Mouse (Mus musculus): ENCODE data around the gene Gm3233.
"Not testable (repeated sequence)": the region's sequence is repeated elsewhere in the genome, so short reads cannot be mapped to it uniquely, and the experiment has no call there.

Gene Gm3233

DNA sequence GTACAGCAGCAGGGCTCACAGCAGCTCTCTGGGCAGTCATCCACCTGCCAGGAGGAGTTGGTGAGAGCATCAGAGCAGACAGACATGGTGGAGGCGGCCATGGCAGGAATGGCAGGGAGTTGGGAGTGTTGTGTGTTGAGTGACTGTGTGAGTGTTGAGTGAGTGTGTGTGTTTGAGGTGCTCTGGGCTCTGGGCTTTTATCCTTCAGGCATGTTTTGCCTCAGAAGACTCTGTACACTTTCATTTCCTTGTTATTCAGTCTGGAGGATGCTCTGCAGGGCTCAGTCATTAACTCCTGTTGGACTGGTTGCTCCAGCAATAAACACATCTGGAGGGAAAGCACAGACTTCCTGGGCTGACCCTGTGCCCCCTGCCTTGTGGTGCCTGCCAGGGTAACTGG, at the start of gene Gm3233:
Gene Gm3233 (minus strand): TSS at position 101 of the 400 bp plus-strand sequence.
- not testable (repeated sequence) for DNase-seq

DNA sequence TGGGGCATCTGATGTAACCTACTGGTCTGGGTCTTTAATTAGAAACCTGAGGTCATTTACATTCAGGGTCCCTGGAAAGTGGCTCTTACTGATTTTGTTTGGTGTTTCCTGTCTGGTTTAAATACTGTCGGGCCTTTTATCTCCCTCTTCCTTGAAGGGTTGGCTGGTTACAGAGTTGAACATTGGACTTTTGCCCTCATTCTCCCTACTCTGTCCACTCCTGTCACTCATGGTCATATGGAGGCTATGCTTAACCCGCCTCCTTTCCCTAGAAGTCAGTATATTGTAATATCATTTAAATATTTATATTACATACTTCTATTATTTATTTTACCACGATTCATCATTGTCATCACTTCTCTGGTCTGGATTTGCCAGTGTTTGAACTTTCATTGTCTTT, 44.6 kb upstream of the Gm3233 start:
- no peak for DNase-seq

DNA sequence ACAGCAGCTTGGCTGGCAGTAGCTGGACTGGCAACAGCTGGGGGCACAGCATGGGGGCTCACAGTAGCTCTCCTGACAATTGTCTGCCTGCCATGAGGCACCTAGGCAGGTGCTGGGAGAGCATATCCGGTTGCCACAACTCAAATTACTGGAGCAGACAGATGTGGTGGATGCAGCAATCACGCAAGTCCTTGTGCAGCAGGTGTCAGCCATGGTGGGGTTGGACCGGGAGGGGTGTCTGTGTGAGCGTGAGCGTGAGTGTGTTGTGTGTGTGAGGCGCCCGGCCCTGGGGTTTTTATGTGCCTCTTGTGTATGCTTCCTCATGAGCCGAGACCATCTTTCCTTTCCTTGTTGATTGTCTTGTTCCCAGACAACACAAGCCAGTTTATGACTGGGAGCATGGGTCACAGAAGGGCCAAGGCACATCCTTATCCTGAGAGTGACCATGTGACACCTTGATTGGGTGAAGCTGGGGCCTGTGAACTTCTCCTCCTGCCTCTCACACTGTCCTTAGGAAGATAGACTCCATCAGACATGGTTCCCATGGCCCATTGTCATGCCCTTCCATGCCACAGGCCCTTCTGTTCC, 39.5 kb upstream of the Gm3233 start, which contains the start of gene Gm19668:
Gene Gm19668 (minus strand): TSS at position 213 of the 588 bp plus-strand sequence.
- DNase-seq, result no peak

DNA sequence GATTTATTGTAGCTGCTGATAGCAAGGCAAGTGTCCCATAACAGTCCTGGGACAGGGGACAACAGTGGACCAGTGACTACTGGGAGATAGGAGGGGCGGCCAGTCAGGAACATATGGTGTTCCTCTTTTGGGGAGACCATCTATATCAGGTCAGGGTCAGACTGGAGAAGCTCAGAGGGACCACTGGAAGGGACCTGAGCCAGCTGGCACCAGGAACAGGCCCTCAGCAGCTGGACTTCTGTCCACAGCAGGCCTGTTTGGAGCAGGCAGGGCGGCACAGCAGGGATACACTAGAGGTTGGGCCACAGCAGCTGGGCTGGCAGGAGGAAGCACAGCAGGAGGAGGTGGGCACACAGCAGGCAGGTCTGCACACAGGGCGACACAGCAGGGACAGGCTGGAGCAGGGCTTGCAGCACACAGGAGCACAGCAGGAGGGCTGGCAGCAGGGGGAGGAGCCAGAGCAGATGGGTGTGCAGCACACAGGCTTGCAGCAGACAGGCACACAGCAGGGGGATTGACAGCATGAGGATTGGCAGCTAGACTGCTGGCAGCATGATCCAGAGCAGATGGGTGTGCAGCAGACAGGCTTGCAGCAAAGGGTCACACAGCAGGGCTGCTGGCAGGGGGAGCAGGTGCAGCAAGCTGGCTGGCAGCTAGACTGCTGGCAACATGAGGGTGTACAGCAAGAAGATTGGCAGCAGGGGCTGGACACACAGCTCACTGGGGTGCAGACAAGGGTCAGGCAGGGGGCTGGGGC, 38.9 kb upstream of the Gm3233 start:
- DNase-seq, result not testable (repeated sequence)

DNA sequence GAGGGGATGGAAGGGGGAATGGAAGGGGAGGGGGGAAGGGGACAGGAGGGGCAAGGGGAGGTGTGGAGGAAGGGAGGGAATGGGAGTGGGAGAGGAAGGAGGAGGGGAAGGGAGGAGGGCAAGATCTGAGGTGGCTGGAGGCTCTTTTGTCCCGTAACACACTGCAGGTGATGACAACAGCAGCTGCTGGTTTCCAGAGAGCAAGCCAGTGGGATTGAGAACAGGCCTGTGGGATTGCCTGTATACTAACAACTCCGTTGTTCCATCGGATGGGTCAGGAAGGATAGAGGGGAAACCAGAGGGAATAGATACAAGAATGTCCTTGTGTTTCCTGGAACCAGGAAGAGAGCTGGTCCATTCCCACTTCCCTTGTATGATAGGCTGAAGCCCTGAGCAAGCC, 38.2 kb upstream of the Gm3233 start:
- DNase-seq, result no peak

- DNase-seq, result no peak
Observed at GRCm38 (mm10) chr10:77794976-77795375, 35.5 kb upstream of the Gm3233 start, which contains the start of gene Gm9639. Gene Gm9639, minus strand, starts transcription at chr10:77795076.

GRCm38 (mm10) chr10:77788621-77789020, 29.1 kb upstream of the Gm3233 start:
- DNase-seq, result no peak

DNA sequence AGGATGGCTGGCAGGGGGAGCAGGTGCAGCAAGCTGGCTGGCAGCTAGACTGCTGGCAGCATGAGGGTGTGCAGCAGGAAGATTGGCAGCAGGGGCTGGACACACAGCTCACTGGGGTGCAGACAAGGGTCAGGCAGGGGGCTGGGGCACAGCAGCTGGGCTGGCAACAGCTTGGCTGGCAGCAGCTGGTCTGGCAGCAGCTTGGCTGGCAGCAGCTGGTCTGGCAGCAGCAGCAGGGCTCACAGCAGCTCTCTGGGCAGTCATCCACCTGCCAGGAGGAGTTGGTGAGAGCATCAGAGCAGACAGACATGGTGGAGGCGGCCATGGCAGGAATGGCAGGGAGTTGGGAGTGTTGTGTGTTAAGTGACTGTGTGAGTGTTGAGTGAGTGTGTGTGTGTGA, 28.4 kb upstream of the Gm3233 start, which contains the start of gene Gm7137:
Gene Gm7137 (minus strand): TSS at position 325 of the 400 bp plus-strand sequence.
- peak; percentile 21 for DNase-seq

DNA sequence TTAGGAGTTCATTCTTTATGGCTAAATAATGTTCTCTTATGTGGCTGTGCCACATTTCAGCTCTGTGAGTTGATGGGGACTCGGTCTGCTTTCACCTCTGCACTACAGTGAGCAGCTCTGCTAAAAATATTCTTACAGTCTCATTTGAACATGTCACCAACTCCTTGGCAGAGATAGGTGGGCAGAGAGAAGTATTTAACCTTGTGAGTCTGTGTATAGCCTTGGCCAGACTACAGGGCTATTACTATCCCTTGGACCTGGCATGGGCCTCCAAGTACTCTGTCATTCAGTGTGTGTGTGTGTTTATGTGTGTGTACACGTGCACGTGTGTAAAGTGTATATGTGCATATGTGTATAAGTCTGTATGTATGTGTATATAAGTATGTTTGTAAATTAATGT, 23.9 kb upstream of the Gm3233 start:
- DNase-seq, result not testable (repeated sequence)

DNA sequence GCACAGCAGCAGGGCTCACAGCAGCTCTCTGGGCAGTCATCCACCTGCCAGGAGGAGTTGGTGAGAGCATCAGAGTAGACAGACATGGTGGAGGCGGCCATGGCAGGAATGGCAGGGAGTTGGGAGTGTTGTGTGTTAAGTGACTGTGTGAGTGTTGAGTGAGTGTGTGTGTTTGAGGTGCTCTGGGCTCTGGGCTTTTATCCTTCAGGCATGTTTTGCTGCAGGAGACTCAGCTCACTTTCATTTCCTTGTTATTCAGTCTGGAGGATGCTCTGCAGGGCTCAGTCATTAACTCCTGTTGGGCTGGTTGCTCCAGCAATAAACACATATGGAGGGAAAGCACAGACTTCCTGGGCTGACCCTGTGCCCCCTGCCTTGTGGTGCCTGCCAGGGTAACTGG, 23.0 kb upstream of the Gm3233 start, which contains the start of gene Gm3250:
Gene Gm3250 (minus strand): TSS at position 101 of the 400 bp plus-strand sequence.
- DNase-seq, result not testable (repeated sequence)

- not testable (repeated sequence) for DNase-seq
Observed at GRCm38 (mm10) chr10:77776844-77777243, 17.4 kb upstream of the Gm3233 start, which contains the start of gene Gm7138. Gene Gm7138, minus strand, starts transcription at chr10:77776944.

GRCm38 (mm10) chr10:77772142-77772541, 12.7 kb upstream of the Gm3233 start:
- not testable (repeated sequence) for DNase-seq

GRCm38 (mm10) chr10:77771225-77771624, 11.7 kb upstream of the Gm3233 start, which contains the start of gene Gm3238:
Gene Gm3238, minus strand, starts transcription at chr10:77771325.
- not testable (repeated sequence) for DNase-seq

DNA sequence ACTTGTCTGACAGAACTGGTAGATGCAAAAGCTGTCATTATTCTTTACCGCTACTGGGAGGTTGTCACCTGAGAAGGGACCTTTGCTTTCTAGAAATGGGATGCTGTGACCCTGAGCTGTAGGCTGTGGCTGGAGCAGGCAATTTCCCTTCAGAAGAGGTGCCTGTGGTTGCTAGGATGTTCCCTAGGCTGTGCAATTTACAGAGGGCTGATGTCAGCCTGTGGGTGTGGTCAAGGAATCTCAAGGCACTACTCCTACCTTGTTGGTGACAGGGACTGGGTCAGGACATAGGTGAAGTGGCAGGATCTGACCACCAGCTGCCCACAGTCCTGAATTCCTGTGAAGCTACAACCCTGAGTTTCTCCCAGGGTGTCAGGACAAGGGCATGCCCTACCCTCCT, 10.2 kb upstream of the Gm3233 start:
- no peak for DNase-seq

DNA sequence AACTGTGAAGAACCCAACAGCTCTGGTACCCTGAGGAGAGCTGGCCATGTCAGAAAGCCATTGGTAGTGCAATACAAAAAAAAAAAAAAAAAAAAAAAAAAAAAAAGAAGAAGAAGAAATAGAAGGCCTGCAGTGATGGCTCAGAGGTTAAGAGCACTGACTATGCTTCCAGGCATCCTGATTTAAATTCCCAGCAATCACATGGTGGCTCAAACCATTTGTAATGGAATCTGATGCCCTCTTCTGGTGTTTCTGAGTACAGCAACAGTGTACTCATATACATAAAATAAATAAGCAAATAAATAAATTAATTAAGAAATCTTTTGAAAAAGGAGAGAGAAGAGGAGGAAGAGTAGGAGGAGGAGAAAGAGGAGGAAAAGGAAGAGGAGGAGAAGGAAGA, 6.0 kb downstream of the Gm3233 start:
- DNase-seq, result no peak

- not testable (repeated sequence) for DNase-seq
Observed at GRCm38 (mm10) chr10:77752312-77752711, 7.2 kb downstream of the Gm3233 start.

DNA sequence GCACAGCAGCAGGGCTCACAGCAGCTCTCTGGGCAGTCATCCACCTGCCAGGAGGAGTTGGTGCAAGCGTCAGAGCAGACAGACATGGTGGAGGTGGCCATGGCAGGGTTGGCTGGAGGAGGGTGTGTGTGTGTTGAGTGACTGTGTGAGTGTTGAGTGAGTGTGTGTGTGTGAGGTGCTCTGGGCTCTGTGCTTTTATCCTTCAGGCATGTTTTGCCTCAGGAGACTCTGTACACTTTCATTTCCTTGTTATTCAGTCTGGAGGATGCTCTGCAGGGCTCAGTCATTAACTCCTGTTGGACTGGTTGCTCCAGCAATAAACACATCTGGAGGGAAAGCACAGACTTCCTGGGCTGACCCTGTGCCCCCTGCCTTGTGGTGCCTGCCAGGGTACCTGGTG, 8.2 kb downstream of the Gm3233 start, which contains the start of gene Gm9736:
Gene Gm9736 (minus strand): TSS at position 101 of the 400 bp plus-strand sequence.
- DNase-seq, result not testable (repeated sequence)

GRCm38 (mm10) chr10:77750686-77751085, 8.8 kb downstream of the Gm3233 start:
- not testable (repeated sequence) for DNase-seq

DNA sequence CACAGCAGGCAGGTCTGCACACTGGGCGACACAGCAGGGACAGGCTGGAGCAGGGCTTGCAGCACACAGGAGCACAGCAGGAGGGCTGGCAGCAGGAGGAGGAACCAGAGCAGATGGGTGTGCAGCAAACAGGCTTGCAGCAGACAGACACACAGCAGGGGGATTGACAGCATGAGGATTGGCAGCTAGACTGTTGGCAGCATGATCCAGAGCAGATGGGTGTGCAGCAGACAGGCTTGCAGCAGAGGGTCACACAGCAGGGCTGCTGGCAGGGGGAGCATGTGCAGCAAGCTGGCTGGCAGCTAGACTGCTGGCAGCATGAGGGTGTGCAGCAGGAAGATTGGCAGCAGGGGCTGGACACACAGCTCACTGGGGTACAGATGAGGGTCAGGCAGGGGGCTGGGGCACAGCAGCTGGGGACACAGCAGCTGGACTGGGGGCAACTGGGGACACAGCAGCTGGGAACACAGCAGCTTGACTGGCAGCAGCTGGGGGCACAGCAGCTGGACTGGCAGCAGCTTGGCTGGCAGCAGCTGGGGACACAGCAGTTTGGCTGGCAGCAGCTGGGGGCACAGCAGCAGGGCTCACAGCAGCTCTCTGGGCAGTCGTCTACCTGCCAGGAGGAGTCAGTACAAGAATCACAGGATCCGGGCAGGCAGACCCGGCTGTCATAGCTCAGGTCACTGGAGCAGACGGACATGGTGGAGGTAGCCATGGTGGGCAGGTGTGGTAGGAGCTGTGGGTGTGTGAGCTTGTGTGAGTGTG, 17.4 kb downstream of the Gm3233 start, which contains the start of gene Gm18596:
Gene Gm18596 (minus strand): TSS at position 715 of the 765 bp plus-strand sequence.
- not testable (repeated sequence) for DNase-seq

- no peak for DNase-seq
Observed at GRCm38 (mm10) chr10:77738929-77739328, 20.6 kb downstream of the Gm3233 start.

GRCm38 (mm10) chr10:77735928-77736327, 23.6 kb downstream of the Gm3233 start:
- no peak for DNase-seq

- no peak for DNase-seq
Observed at GRCm38 (mm10) chr10:77729241-77729640, 30.2 kb downstream of the Gm3233 start.

GRCm38 (mm10) chr10:77728280-77728679, 31.2 kb downstream of the Gm3233 start:
- DNase-seq, result no peak
